Mouse (Mus musculus): ENCODE measurements at regions not wholly inside any gene's neighbourhood (a gene's known extent, or its start where the extent isn't known, plus 50 kb on each side); places are given as distances from the start of the nearest gene placed in this dataset.

DNA sequence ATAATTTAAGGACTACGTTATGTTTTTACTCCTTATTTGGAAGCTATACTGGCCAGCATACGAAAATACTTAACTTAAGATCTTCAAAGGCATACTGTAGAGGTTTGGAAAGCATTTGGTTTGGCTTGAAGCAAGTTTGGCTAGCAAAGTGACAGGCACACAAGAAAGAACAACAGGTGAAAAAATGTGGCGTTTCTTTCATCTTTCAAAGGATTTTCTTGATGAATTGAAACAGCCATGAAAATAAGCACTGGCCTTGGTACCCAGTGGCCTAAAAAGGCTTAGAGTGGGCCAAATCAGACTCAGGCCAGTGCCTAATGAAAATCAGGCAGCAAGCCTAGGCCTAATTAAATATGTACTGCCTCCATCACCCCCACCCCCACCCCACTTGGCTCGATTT, 119.4 kb downstream of the Mterf1b start:
- H3K4me2 ChIP-seq = no peak overlapping the region
- no peaks in the 10 kb centered on the region for H3K9me3 ChIP-seq
- no peak overlapping the region for H3K4me3 ChIP-seq (replicated peaks)
- no peak overlapping the region for H3K9ac ChIP-seq
- H3K36me3 ChIP-seq = no peaks in the 10 kb centered on the region
- 46% methylated on average over 4 of the region's 4 CpGs for WGBS
- H3K4me1 ChIP-seq = no peaks in the 10 kb centered on the region
- H3K27ac ChIP-seq = no peak overlapping the region
- no peak for ATAC-seq (ENCODE audit: insufficient read depth, low FRiP score, low read depth)
- no peaks in the 10 kb centered on the region for H3K27me3 ChIP-seq (replicated peaks)

DNA sequence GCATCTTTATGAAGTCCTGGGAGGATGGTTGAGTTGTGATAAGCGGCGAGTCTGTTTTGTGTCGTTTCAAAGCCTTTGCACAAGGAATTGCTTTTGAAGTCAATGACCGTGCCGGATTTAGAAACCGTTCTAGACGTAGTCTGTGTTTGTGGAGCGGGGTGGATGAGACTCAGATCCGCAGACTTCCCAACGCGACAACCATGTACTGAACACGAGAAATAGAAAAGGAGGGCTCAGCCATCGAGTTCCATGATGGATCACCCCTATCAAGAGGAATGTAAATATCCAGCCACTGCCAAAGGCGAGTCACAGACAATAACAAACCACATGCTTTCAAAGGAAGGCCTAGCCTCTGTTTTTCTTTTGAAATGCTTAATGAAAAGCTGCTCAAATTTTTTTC, 120.5 kb downstream of the Mterf1b start:
- Histone ChIP-seq H3K4me2 (peak overlapping the region; percentile 19; the same call in 1 of the 2 replicates), H3K4me1 (no peaks in the 10 kb centered on the region), H3K27me3 (replicated peaks) (no peaks in the 10 kb centered on the region), H3K4me3 (replicated peaks) (no peak overlapping the region), H3K9ac (no peak overlapping the region), H3K36me3 (no peaks in the 10 kb centered on the region), H3K9me3 (no peaks in the 10 kb centered on the region), H3K27ac (peak overlapping the region; percentile 48)
- ATAC-seq (ENCODE audit: insufficient read depth, low FRiP score, low read depth) = peak; percentile 75
- 39% methylated on average over 14 of the region's 14 CpGs for WGBS

DNA sequence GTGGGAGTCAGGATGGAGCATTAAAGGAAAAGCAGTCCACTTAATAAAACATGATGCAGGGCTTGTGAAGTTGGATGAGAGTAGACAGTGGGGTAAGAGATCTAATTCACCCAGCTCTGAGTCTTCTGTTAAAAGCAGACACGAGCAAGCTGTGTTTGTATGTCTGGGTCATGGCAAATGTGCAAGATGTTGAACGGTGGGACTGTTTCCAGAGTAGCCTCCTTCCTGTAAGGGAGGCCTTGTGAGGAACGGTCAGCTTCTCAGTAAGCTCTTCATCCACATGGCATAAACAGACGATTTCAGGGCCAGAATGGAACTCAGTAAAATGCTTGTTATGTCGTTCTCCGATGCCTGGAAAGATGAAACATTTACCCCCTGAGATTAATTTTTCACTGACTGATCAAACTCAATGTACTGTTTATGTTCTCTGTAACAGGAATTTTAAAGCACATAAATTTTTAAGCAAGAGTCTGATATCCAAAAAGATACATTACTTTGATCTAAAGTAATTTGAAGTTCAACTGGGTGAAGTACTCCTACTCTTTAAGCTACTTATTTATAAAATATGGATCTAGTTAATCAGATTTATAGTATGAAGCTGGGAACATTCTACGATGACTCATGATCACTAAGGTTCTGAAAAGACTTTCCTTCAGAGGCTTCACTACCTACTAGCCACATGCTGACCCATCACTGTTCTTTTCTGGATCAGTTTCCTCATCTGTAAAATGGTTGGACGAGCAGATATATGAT, 130.6 kb downstream of the Mterf1b start:
- Histone ChIP-seq H3K36me3 (no peaks in the 10 kb centered on the region), H3K27me3 (replicated peaks) (no peaks in the 10 kb centered on the region), H3K9me3 (0 out of 2 replicates have a peak, but pooled peaks cover 4% of the 10 kb centered on the region), H3K27ac (peak overlapping the region; percentile 77), H3K4me2 (no peak overlapping the region), H3K9ac (no peak overlapping the region), H3K4me3 (replicated peaks) (no peak overlapping the region), H3K4me1 (0 out of 2 replicates have a peak, but pooled peaks cover 6% of the 10 kb centered on the region)
- WGBS = 41% methylated on average over 8 of the region's 8 CpGs
- ATAC-seq (ENCODE audit: insufficient read depth, low FRiP score, low read depth) = peak; percentile 60

DNA sequence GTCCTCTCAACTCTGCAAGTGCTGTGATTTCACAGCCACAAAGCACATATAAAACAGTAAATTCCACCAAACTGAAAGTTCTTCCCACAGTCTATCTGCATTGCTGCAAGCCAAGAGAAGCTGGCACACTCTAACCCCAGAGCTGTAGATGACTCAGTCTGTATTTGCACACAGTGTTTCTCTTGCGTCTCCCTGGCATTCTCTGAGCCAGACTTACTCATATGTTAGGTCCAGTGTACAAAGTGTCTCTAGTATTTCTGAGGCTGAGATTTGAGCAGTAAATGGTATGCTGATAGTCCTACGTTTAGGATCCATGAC, 131.2 kb downstream of the Mterf1b start:
- peak overlapping the region; percentile 77; the same call in 1 of the 2 replicates for H3K27ac ChIP-seq
- H3K9me3 ChIP-seq = 0 out of 2 replicates have a peak, but pooled peaks cover 4% of the 10 kb centered on the region
- no peaks in the 10 kb centered on the region for H3K27me3 ChIP-seq (replicated peaks)
- no peak overlapping the region for H3K9ac ChIP-seq
- H3K4me1 ChIP-seq = 0 out of 2 replicates have a peak, but pooled peaks cover 6% of the 10 kb centered on the region
- no peak for ATAC-seq (ENCODE audit: insufficient read depth, low FRiP score, low read depth)
- H3K36me3 ChIP-seq = no peaks in the 10 kb centered on the region
- 71% methylated on average over 2 of the region's 2 CpGs for WGBS
- H3K4me2 ChIP-seq = no peak overlapping the region
- no peak overlapping the region for H3K4me3 ChIP-seq (replicated peaks)

DNA sequence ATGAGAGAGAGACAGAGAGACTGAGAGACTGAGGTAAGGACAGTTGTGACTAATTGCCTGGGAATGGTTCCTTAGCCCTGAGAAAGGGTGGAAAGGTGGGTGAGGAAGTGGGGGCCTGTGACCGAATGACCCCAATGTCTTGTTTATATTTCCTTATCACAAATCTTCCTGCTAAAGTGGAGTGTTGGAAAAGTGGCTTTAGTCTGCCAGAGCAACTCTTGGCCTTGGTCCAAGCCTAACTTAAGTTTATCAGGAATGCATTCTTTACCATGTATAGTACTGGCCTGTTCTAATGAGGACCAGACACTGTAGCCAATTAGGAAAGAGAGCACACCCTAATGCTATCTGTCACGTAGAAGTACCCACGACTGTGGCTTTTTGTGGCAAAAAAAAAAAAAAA, 133.6 kb downstream of the Mterf1b start:
- Histone ChIP-seq H3K27me3 (replicated peaks) (no peaks in the 10 kb centered on the region), H3K27ac (peak overlapping the region; percentile 16; the same call in 1 of the 2 replicates), H3K4me1 (0 out of 2 replicates have a peak, but pooled peaks cover 6% of the 10 kb centered on the region), H3K9ac (no peak overlapping the region), H3K4me2 (no peak overlapping the region), H3K36me3 (no peaks in the 10 kb centered on the region), H3K4me3 (replicated peaks) (no peak overlapping the region), H3K9me3 (no peaks in the 10 kb centered on the region)
- WGBS = 3% methylated on average over 3 of the region's 3 CpGs
- ATAC-seq (ENCODE audit: insufficient read depth, low FRiP score, low read depth) = peak; percentile 82

DNA sequence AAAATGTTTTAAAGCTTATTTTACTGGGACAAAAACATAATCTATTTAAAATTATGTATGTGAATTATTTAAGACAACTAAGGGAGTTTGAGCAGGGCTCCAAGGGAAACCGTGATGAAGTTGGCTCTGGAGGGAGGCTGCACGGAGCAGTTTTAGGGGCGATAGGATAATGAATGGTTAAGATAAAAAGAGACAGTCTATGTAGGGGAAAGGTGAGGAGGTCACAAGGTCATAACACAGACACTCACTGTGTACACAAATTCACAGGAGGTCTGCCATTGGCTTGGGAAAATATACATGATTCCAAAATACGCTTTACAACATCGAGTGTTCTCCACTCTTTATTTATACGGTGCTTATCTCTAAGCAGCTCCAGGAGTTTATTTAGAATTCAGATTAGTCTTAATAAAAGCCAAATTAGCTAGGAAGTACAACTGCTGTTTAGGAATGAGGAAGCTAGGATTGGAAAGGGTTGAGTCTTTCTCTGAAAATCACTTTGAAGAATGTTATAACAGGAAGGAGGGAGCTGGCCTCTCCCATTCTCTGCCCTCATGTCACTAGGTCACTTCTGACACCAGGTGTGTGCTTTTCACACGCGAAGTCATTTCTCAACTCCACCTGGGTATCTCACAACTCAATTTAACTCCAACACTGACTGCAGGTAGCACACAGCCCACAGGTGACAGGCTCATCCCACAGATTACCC, 134.3 kb downstream of the Mterf1b start:
- H3K4me3 ChIP-seq (replicated peaks) = no peak overlapping the region
- no peak overlapping the region for H3K9ac ChIP-seq
- no peaks in the 10 kb centered on the region for H3K36me3 ChIP-seq
- peak overlapping the region; percentile 29; the same call in 1 of the 2 replicates for H3K4me2 ChIP-seq
- H3K9me3 ChIP-seq = no peaks in the 10 kb centered on the region
- 11% methylated on average over 8 of the region's 8 CpGs for WGBS
- H3K4me1 ChIP-seq = 0 out of 2 replicates have a peak, but pooled peaks cover 6% of the 10 kb centered on the region
- H3K27me3 ChIP-seq (replicated peaks) = no peaks in the 10 kb centered on the region
- peak overlapping the region; percentile 65; the same call in 1 of the 2 replicates for H3K27ac ChIP-seq
- peak; percentile 23; the same call in 1 of the 2 replicates for ATAC-seq (ENCODE audit: insufficient read depth, low FRiP score, low read depth)

DNA sequence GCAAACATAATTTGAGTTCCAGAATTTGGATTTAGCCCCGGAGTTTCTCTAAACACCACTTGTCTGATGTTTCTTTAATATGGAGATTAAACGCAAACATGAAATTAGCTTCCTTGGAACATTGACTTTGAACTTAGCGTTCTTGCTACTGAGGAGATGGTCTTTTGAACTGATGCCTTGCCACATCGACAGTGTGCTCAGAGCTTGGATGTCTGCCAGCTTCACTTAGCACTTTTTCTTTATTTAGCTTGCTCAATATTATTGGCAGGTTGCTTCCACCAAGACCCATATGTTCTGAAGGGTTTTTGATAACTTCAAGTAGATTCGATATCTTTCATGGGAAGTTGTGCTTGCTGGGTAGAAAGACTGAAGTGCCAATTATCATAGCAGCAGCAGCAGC, 143.5 kb downstream of the Mterf1b start:
- ATAC-seq (ENCODE audit: insufficient read depth, low FRiP score, low read depth) = no peak
- no peaks in the 10 kb centered on the region for H3K27me3 ChIP-seq (replicated peaks)
- 54% methylated on average over 5 of the region's 5 CpGs for WGBS

DNA sequence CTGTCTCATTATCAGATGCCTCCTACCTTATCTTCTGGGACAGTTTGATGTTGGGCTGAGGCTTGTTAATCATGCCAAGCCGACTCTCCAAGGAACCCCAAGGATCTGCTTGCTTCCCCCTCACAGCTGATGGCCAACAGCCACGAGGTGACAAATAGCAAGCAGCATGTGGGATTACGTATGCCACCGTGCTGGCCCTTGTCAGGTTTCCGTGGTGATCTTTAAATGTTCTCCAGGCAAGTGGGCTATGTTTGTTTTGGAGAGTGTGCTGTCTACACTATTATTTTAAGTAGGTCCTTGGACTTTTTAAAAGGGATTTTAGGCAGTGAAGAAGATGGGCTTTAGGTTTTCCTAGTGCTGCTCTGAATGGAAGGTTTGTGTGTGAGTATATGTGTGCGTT, 149.8 kb downstream of the Mterf1b start:
- WGBS = 26% methylated on average over 6 of the region's 6 CpGs

More for the DNA sequence above, 143.5 kb downstream of the Mterf1b start:
- Histone ChIP-seq H3K9me3 (no peaks in the 10 kb centered on the region), H3K9ac (no peak overlapping the region), H3K27ac (no peak overlapping the region), H3K4me2 (no peak overlapping the region), H3K4me1 (no peaks in the 10 kb centered on the region), H3K36me3 (no peaks in the 10 kb centered on the region), H3K4me3 (replicated peaks) (no peak overlapping the region)

DNA sequence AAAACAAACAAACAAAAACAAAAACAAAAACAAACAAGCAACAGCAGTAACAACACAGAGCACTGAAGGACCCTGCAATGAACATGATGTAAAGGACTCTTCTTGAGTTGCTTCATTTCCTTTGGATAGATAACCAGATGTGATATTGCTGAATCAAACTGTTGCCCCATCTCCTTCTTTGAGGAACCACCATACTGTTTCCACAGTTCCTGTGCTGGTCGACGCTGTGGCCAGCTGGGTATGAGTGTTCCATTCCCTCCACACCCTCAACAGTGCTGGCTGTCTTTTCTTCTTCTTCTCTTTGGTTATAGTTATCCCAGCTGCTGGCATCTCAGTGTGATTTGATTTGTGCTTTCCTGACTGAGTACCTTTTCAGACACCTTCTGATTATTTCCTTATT, 152.3 kb downstream of the Mterf1b start:
- no peak overlapping the region for H3K27ac ChIP-seq
- H3K4me1 ChIP-seq = no peaks in the 10 kb centered on the region
- H3K4me3 ChIP-seq (replicated peaks) = no peak overlapping the region
- H3K9me3 ChIP-seq = no peaks in the 10 kb centered on the region
- H3K36me3 ChIP-seq = no peaks in the 10 kb centered on the region
- H3K27me3 ChIP-seq (replicated peaks) = no peaks in the 10 kb centered on the region
- no peak overlapping the region for H3K9ac ChIP-seq
- 78% methylated on average over 2 of the region's 2 CpGs for WGBS
- no peak for ATAC-seq (ENCODE audit: insufficient read depth, low FRiP score, low read depth)
- H3K4me2 ChIP-seq = no peak overlapping the region

More for the DNA sequence above, 149.8 kb downstream of the Mterf1b start:
- H3K4me3 ChIP-seq (replicated peaks) = no peak overlapping the region
- H3K27ac ChIP-seq = no peak overlapping the region
- H3K9ac ChIP-seq = no peak overlapping the region
- H3K27me3 ChIP-seq (replicated peaks) = no peaks in the 10 kb centered on the region
- H3K36me3 ChIP-seq = no peaks in the 10 kb centered on the region
- no peaks in the 10 kb centered on the region for H3K4me1 ChIP-seq
- H3K9me3 ChIP-seq = no peaks in the 10 kb centered on the region
- no peak overlapping the region for H3K4me2 ChIP-seq
- no peak for ATAC-seq (ENCODE audit: insufficient read depth, low FRiP score, low read depth)

DNA sequence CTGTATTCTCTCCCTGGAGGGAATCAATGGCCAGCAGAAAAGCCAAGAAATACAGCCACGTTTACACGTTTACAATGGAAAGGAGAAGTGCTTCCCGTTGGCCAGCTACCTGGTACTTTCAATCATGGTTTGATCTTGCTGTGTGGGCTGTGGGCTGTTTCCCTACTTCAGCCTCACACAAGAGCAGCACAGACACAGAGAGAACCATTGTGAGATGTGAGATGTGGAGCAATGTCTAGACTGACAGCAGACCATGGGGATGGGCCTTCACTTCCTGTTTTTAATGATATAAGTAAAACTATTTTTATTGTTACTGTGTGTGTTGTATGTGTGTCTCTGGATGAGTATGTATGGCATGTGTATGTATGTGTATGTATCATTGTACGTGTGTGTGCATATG, 156.2 kb downstream of the Mterf1b start:
- no peak overlapping the region for H3K4me3 ChIP-seq (replicated peaks)
- H3K4me1 ChIP-seq = no peaks in the 10 kb centered on the region
- no peak overlapping the region for H3K4me2 ChIP-seq
- H3K9me3 ChIP-seq = no peaks in the 10 kb centered on the region
- H3K36me3 ChIP-seq = no peaks in the 10 kb centered on the region
- H3K27ac ChIP-seq = no peak overlapping the region
- ATAC-seq (ENCODE audit: insufficient read depth, low FRiP score, low read depth) = no peak
- no peak overlapping the region for H3K9ac ChIP-seq
- no peaks in the 10 kb centered on the region for H3K27me3 ChIP-seq (replicated peaks)
- WGBS = 71% methylated on average over 4 of the region's 4 CpGs

DNA sequence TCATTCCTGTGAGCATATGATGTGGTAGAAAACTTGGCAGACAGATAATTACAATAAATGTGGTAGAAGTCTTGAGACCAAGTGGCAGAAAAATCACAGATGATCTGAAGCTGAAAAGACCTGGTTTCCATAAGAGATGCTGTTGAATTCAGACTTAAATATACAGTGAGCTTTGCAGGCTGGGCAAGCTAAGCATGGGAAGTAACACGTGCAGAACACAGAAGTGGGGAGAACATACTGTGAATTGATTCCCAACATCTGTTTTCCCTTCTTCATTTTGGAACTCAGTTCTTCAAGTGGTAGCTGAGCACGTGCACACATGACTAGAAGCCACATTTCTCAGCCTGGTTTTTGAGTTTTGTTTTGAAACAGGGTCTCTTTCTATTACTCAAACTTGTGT, 157.8 kb downstream of the Mterf1b start:
- no peak for ATAC-seq (ENCODE audit: insufficient read depth, low FRiP score, low read depth)
- Histone ChIP-seq H3K4me1 (no peaks in the 10 kb centered on the region), H3K9ac (no peak overlapping the region), H3K4me2 (no peak overlapping the region), H3K27me3 (replicated peaks) (no peaks in the 10 kb centered on the region), H3K9me3 (no peaks in the 10 kb centered on the region), H3K4me3 (replicated peaks) (no peak overlapping the region), H3K36me3 (no peaks in the 10 kb centered on the region), H3K27ac (no peak overlapping the region)
- 56% methylated on average over 2 of the region's 2 CpGs for WGBS

DNA sequence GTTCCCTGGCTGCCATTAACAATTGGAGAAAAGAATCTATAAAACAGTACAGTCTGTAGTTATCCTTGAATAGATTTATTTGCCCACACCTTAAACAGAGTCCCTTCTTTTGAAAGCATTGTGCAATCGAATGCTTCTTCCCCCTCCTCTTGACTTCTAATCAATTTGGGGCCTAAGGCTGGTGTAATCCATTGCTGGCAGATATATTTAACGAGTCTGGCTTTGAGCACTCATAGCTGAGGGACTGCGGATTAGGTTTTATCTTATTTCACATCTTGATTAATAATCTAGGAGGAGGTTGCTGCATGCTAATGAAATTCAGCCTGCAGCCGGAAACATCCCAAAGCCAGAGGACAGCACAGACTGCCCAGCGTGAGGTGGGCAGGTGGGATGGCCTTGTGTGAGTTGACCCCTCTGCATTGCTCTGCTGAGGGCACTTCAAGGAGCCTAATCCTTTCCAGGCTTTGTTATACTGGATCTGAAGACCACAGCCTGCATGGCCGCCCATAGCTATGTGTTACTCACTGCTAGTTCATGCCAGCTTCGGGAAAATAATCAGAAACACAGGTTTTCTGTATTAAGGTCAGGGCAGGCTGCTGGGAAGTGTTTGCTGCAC, 163.6 kb downstream of the Mterf1b start:
- H3K36me3 ChIP-seq = no peaks in the 10 kb centered on the region
- H3K27me3 ChIP-seq (replicated peaks) = no peaks in the 10 kb centered on the region
- WGBS = 69% methylated on average over 7 of the region's 7 CpGs
- ATAC-seq (ENCODE audit: insufficient read depth, low FRiP score, low read depth) = no peak
- H3K4me1 ChIP-seq = no peaks in the 10 kb centered on the region
- no peaks in the 10 kb centered on the region for H3K9me3 ChIP-seq
- H3K27ac ChIP-seq = no peak overlapping the region
- H3K9ac ChIP-seq = no peak overlapping the region
- no peak overlapping the region for H3K4me3 ChIP-seq (replicated peaks)
- H3K4me2 ChIP-seq = no peak overlapping the region

Measured in stomach, embryonic 15.5 days (tissue).